ENCODE assay signal across 19 mouse cellular contexts in the genomic region with DNA sequence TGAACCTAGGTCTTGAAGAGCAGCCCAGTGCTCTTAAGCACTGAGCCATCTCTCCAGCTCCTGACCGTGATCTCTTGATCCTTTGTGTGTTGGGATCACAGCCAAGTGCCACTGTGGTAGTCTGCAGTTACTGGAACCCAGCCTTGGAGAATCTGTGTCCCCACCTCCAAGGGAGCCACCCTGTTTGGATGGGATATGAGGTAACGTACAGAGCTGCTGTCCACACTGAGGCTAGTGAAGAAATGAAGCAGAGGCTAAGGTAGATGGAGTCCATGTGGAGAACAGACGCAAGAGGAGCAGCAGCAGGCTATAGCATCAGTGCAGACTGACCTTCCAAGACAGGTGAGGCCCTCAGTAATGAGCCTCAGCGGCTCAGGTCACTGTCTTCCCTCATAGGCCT. TPM values are rescaled to one million over a fixed set of nuclear protein-coding genes. Genes with fewer than 3 reads are reported as not detected.
DNase-seq lines count a peak whose midpoint lies in the region; ATAC-seq and TF ChIP-seq lines count a peak whose summit lies in the region.
"Had no signal": no experiment of that assay in that cellular context is flagged by ENCODE, and none has a peak within 500 bp of the region (broad histone marks: within the 10 kb centered on the region; RNA-seq: fewer than 3 reads in every experiment).

No protein-coding gene starts in this region.

- peak overlapping the region; percentile 77 for H3K27ac ChIP-seq in heart, adult 2 months
- H3K27ac ChIP-seq in hindbrain, embryonic 10.5 days = peak overlapping the region; percentile 56
- no peak overlapping the region for H3K27ac ChIP-seq in hindbrain, embryonic 11.5 days (ENCODE audit: low read depth, low read length)
- H3K27ac ChIP-seq in liver, embryonic 14.5 days = peak overlapping the region; percentile 95
- H3K27ac ChIP-seq: hindbrain, postnatal 0 days; midbrain, embryonic 13.5 days had no signal

- no peak overlapping the region for H3K4me2 ChIP-seq in hindbrain, embryonic 11.5 days (replicated peaks; ENCODE audit: low read depth, low read length)
- peak overlapping the region; percentile 90 for H3K4me2 ChIP-seq in liver, embryonic 14.5 days (ENCODE audit: low read depth)
- H3K4me2 ChIP-seq: midbrain, embryonic 13.5 days had no signal

- TF ChIP-seq POLR2A in heart, adult 2 months (IDR thresholded peaks at IDR 0.05; ENCODE audit: insufficient read depth, low read depth, low read length) = no peak

- DNase-seq in heart, adult 2 months = no peak
- no peak for DNase-seq in heart, postnatal 10 days
- DNase-seq in hindbrain, embryonic 10.5 days (ENCODE audit: low spot score) = no peak
- no peak for DNase-seq in hindbrain, embryonic 11.5 days (ENCODE audit: low spot score)
- no peak for DNase-seq in liver, embryonic 14.5 days (ENCODE audit: low read depth in 3 of 3, low spot score in 3 of 3)
- no peak for DNase-seq in urinary bladder, postnatal 10 days (ENCODE audit: low spot score)
- no peak for DNase-seq in layer of hippocampus, postnatal 36 days
- DNase-seq: adrenal gland, adult 8-10 months; cerebellum, adult 11 months; cerebellum, postnatal 36 days; kidney, adult 8-10 months; kidney, postnatal 4 days; lung, postnatal 36 days; retina, postnatal 1 day had no signal

- peaks cover 4% of the 10 kb centered on the region; the same call in 1 of the 2 replicates for H3K36me3 ChIP-seq in heart, adult 2 months (ENCODE audit: control insufficient read depth, insufficient read depth, low read length)
- peaks cover 83% of the 10 kb centered on the region for H3K36me3 ChIP-seq in hindbrain, embryonic 10.5 days
- no peaks in the 10 kb centered on the region for H3K36me3 ChIP-seq in hindbrain, embryonic 11.5 days (ENCODE audit: control insufficient read depth, insufficient read depth, low read length)
- peaks cover 71% of the 10 kb centered on the region for H3K36me3 ChIP-seq in liver, embryonic 14.5 days (replicated peaks; ENCODE audit: control insufficient read depth, insufficient read depth, low read depth)

- ATAC-seq in hindbrain, embryonic 11.5 days (ENCODE audit: low FRiP score) = no peak
- ATAC-seq in erythroblast, adult 5-6 weeks (replicated peaks; ENCODE audit: low FRiP score, poor library complexity, severe bottlenecking) = peak; percentile 19
- ATAC-seq in liver, embryonic 14.5 days (ENCODE audit: insufficient read depth) = peak; percentile 27; the same call in 1 of the 2 replicates
- ATAC-seq: forebrain, embryonic 16.5 days; hindbrain, postnatal 0 days; midbrain, embryonic 13.5 days had no signal

- H3K79me2 ChIP-seq in heart, adult 2 months (replicated peaks; ENCODE audit: control insufficient read depth, insufficient read depth, low read length) = peaks cover 5% of the 10 kb centered on the region; the same call in 1 of the 2 replicates

- H3K27me3 ChIP-seq in heart, adult 2 months (ENCODE audit: control insufficient read depth, insufficient read depth, low read length) = no peaks in the 10 kb centered on the region
- H3K27me3 ChIP-seq in hindbrain, embryonic 10.5 days (ENCODE audit: insufficient read depth, poor library complexity, severe bottlenecking) = 0 out of 2 replicates have a peak, but pooled peaks cover 14% of the 10 kb centered on the region
- H3K27me3 ChIP-seq in hindbrain, embryonic 11.5 days (ENCODE audit: control insufficient read depth, insufficient read depth, low read length) = no peaks in the 10 kb centered on the region
- H3K27me3 ChIP-seq in liver, embryonic 14.5 days (ENCODE audit: control insufficient read depth, insufficient read depth, low read length) = no peaks in the 10 kb centered on the region
- H3K27me3 ChIP-seq: midbrain, embryonic 13.5 days had no signal

- peaks cover 6% of the 10 kb centered on the region for H3K4me1 ChIP-seq in heart, adult 2 months (ENCODE audit: control insufficient read depth, insufficient read depth, low read length)
- H3K4me1 ChIP-seq in hindbrain, embryonic 10.5 days (replicated peaks) = peaks cover 16% of the 10 kb centered on the region
- no peaks in the 10 kb centered on the region for H3K4me1 ChIP-seq in hindbrain, embryonic 11.5 days (replicated peaks; ENCODE audit: control insufficient read depth, insufficient read depth, low read length)
- H3K4me1 ChIP-seq in liver, embryonic 14.5 days (replicated peaks; ENCODE audit: control insufficient read depth in 2 of 2, insufficient read depth in 2 of 2, low read length in 1 of 2) = peaks cover 59 to 64% of the 10 kb centered on the region in 2 experiments

- no peak overlapping the region for H3K4me3 ChIP-seq in heart, adult 2 months
- no peak overlapping the region for H3K4me3 ChIP-seq in hindbrain, embryonic 10.5 days
- H3K4me3 ChIP-seq in hindbrain, embryonic 11.5 days (ENCODE audit: low read depth, low read length) = no peak overlapping the region
- H3K4me3 ChIP-seq in liver, embryonic 14.5 days (ENCODE audit: insufficient read depth in 1 of 2, low read depth in 2 of 2, low read length in 2 of 2) = peak overlapping the region; percentile 39 to 42
- H3K4me3 ChIP-seq: midbrain, embryonic 13.5 days; myocyte had no signal

- no peak overlapping the region for H3K9ac ChIP-seq in heart, adult 2 months (ENCODE audit: low read depth, low read length)
- H3K9ac ChIP-seq in hindbrain, embryonic 11.5 days (ENCODE audit: low read depth, low read length) = no peak overlapping the region
- H3K9ac ChIP-seq in liver, embryonic 14.5 days (replicated peaks) = peak overlapping the region; percentile 57
- H3K9ac ChIP-seq: midbrain, embryonic 13.5 days had no signal

- 74% methylated on average over 4 of the region's 4 CpGs for WGBS in heart, adult 2 months
- 91% methylated on average over 4 of the region's 4 CpGs for WGBS in hindbrain, embryonic 10.5 days
- WGBS in hindbrain, embryonic 11.5 days = 90% methylated on average over 4 of the region's 4 CpGs
- 42% methylated on average over 4 of the region's 4 CpGs for WGBS in liver, embryonic 14.5 days (ENCODE audit: insufficient replicate concordance)

- no peaks in the 10 kb centered on the region for H3K9me3 ChIP-seq in hindbrain, embryonic 10.5 days
- no peaks in the 10 kb centered on the region for H3K9me3 ChIP-seq in hindbrain, embryonic 11.5 days (ENCODE audit: control insufficient read depth, low read length)
- H3K9me3 ChIP-seq in liver, embryonic 14.5 days (ENCODE audit: control insufficient read depth, low read length) = no peaks in the 10 kb centered on the region
- H3K9me3 ChIP-seq: midbrain, embryonic 13.5 days had no signal

- intact Hi-C loops in heart, adult 2 months (cut with DNase I) = no loop called here
- intact Hi-C loops in heart, postnatal 10 days (cut with DNase I) = no loop called here

- no peak for TF ChIP-seq CTCF in heart, adult 2 months (IDR thresholded peaks at IDR 0.05)
- no peak for TF ChIP-seq CTCF in liver, embryonic 14.5 days (IDR thresholded peaks at IDR 0.05; ENCODE audit: low read depth)

- TF ChIP-seq EP300 in heart, adult 2 months (IDR thresholded peaks at IDR 0.05; ENCODE audit: insufficient read depth, low read depth, low read length) = no peak
- no peak for TF ChIP-seq EP300 in liver, embryonic 14.5 days (IDR thresholded peaks at IDR 0.05; ENCODE audit: low read depth)

RNA-seq across cellular contexts. Expression of gene Ankrd9, which starts 5.0 kb away (rescaled TPM):
- total RNA-seq in heart, adult 2 months (2021) = 10 to 100 TPM; 59.3 to 84.2 TPM
- polyA plus RNA-seq in heart, adult 2 months (2012; rRNA removed) = 80.5 and 93.2 TPM in 2 replicates
- total RNA-seq in heart, postnatal 10 days (2021) = 10 to 100 TPM; 35.4 to 70.2 TPM
- polyA plus RNA-seq in hindbrain, embryonic 10.5 days (2016; fragmentation: Nextera tagmentation; extraction: Ambion mirVana) = 16.2 and 16.6 TPM in 2 replicates
- polyA plus RNA-seq in hindbrain, embryonic 11.5 days (2014; fragmentation: Nextera tagmentation; extraction: Ambion mirVana) = 9.6 and 12.1 TPM in 2 replicates
- 29.8 and 52.2 TPM in 2 replicates for total RNA-seq in erythroblast, adult 5-6 weeks (2015; ENCODE audit: low replicate concordance)
- total RNA-seq in erythroblast, adult 5-6 weeks (2017; ENCODE audit: low replicate concordance) = 66.5 and 82.1 TPM in 2 replicates
- polyA plus RNA-seq in liver, embryonic 14.5 days (2012; rRNA removed) = 47.4 and 57.4 TPM in 2 replicates
- 41.8 and 49.8 TPM in 2 replicates for polyA plus RNA-seq in liver, embryonic 14.5 days (2014; fragmentation: Nextera tagmentation; extraction: Ambion mirVana)
- total RNA-seq in layer of hippocampus, postnatal 36 days (2021) = 10 to 100 TPM; 12.8 to 14.4 TPM

Comparison
In these comparisons a context has a peak if more than half of its experiments do, and no peak if none do; other contexts are left out.
1. H3K4me3 ChIP-seq: peak in liver, embryonic 14.5 days (2 of 2); none in heart, adult 2 months (single experiment), hindbrain, embryonic 10.5 days (single experiment) and hindbrain, embryonic 11.5 days (single experiment).